Mouse (Mus musculus) lung, embryonic 15.5 days (tissue): Measurements from ENCODE around the gene Hist1h2af. TPM values are rescaled to one million over a fixed set of nuclear protein-coding genes. Genes with fewer than 3 reads are reported as not detected.
"Not testable (repeated sequence)": the region's sequence is repeated elsewhere in the genome, so short reads cannot be mapped to it uniquely, and the experiment has no call there.

ENCODE experiments used
- ATAC-seq: fragments of 200-750 bp; cut with Nextera tagmentation; 2 replicates; pipeline ENCODE4 v1.8.0; 2017; ENCODE audit warnings: moderate number of reproducible peaks, borderline replicate concordance; ENCODE audit not compliant: low FRiP score, low TSS enrichment; ENCODE audit errors: extremely low read depth
- H3K27ac ChIP-seq: fragments of 300-500 bp; sonication (generic); 2 replicates; pipeline ENCODE4 v1.5.1; 2015; ENCODE audit warnings: moderate library complexity, mild to moderate bottlenecking, inconsistent platforms
- H3K27me3 ChIP-seq: fragments of 300-500 bp; sonication (generic); 2 replicates; pipeline ENCODE4 v1.6.1; 2015; ENCODE audit warnings: inconsistent platforms
- H3K36me3 ChIP-seq: fragments of 300-500 bp; sonication (generic); 2 replicates; pipeline ENCODE4 v1.6.1; 2015; ENCODE audit warnings: inconsistent platforms
- H3K4me1 ChIP-seq: fragments of 300-500 bp; sonication (generic); 2 replicates; pipeline ENCODE4 v1.6.1; 2015; ENCODE audit warnings: inconsistent platforms
- H3K4me2 ChIP-seq: fragments of 300-500 bp; sonication (generic); 2 replicates; pipeline ENCODE4 v1.6.1; 2015; ENCODE audit warnings: inconsistent platforms, mild to moderate bottlenecking, moderate library complexity
- H3K4me3 ChIP-seq: fragments of 300-500 bp; sonication (generic); 2 replicates; pipeline ENCODE4 v1.5.1; 2015; ENCODE audit warnings: mild to moderate bottlenecking, inconsistent platforms
- H3K9ac ChIP-seq: fragments of 300-500 bp; sonication (generic); 2 replicates; pipeline ENCODE4 v1.6.1; 2015; ENCODE audit warnings: inconsistent platforms
- H3K9me3 ChIP-seq: fragments of 300-500 bp; sonication (generic); 2 replicates; pipeline ENCODE4 v1.6.1; 2016; ENCODE audit warnings: inconsistent platforms
- WGBS: fragments of 180-500 bp; shearing (Covaris S2); methylation state at CpG from one replicate; pipeline ENCODE4 v1.1.7; 2015; 5-methylcytosine and 5-hydroxymethylcytosine counted together
- polyA plus RNA-seq: library from polyadenylated mRNA; unstranded; fragments of >200 nt; fragmentation: Nextera tagmentation; extraction: Ambion mirVana; gene quantifications from 2 replicates; pipeline ENCODE4 v1.2.1, GENCODE M21; 2015

Gene Hist1h2af
- polyA plus RNA-seq, 1 experiment from 2014 or later = 8.4 TPM

GRCm38 (mm10) chr13:23538249-23538648, 4.5 kb downstream of the Hist1h2af start:
- Histone ChIP-seq H3K36me3 (no peaks in the 10 kb centered on the region), H3K27me3 (no peaks in the 10 kb centered on the region), H3K4me3 (no peak overlapping the region), H3K4me1 (peaks cover 22% of the 10 kb centered on the region), H3K27ac (no peak overlapping the region), H3K9me3 (no peaks in the 10 kb centered on the region), H3K4me2 (no peak overlapping the region), H3K9ac (no peak overlapping the region)
- WGBS = 78% methylated on average over 5 of the region's 5 CpGs
- no peak for ATAC-seq

DNA sequence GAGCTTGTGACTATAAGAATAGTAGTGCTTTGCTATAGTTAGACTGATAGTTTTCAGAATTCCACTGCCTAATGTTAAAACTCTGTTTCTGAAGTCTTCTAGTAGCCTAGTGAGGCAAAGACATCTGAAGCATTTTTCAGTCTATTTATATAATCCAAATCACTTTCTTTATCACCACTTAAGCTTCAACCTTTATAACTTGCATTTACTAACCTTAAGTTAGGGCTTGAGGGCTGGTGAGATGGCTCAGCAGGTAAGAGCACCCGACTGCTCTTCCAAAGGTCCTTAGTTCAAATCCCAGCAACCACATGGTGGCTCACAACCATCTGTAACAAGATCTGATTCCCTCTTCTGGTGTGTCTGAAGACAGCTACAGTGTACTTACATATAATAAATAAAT, 6.1 kb downstream of the Hist1h2af start:
- not testable (repeated sequence) for ATAC-seq, H3K4me2 ChIP-seq, H3K9me3 ChIP-seq, H3K4me3 ChIP-seq, H3K9ac ChIP-seq, H3K27me3 ChIP-seq, H3K27ac ChIP-seq, H3K36me3 ChIP-seq
- H3K4me1 ChIP-seq = peaks cover 17% of the 10 kb centered on the region
- 55% methylated on average over 1 of the region's 1 CpGs for WGBS

DNA sequence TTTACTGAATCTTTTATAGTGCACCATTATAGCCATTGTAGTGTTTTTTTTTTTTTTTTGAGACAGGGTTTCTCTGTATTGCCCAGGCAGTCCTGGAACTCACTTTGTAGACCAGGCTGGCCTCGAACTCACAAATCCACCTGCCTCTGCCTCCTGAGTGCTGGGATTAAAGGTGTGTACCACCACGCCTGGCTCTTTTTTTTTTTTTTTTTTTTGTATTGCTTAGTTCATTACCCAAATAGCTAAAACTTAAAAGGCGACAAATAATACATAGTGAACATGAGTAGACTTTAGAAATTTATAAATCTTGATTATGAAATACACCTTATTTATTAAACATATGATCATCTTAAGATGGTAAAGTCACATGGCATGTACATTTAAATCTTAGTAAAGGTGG, 7.8 kb downstream of the Hist1h2af start:
- no peak overlapping the region for H3K27ac ChIP-seq
- peaks cover 12% of the 10 kb centered on the region for H3K4me1 ChIP-seq
- H3K36me3 ChIP-seq = no peaks in the 10 kb centered on the region
- H3K9ac ChIP-seq = no peak overlapping the region
- ATAC-seq = no peak
- no peak overlapping the region for H3K4me3 ChIP-seq
- no peak overlapping the region for H3K4me2 ChIP-seq
- no peaks in the 10 kb centered on the region for H3K9me3 ChIP-seq
- no peaks in the 10 kb centered on the region for H3K27me3 ChIP-seq
- 70% methylated on average over 3 of the region's 3 CpGs for WGBS

- not testable (repeated sequence) for H3K36me3 ChIP-seq, H3K9me3 ChIP-seq, ATAC-seq, H3K27me3 ChIP-seq, H3K4me1 ChIP-seq
- 5% methylated on average over 3 of the region's 3 CpGs for WGBS
- Histone ChIP-seq H3K4me3 (peak overlapping the region; percentile 49), H3K27ac (peak overlapping the region; percentile 93), H3K4me2 (peak overlapping the region; percentile 67), H3K9ac (peak overlapping the region; percentile 58)
Observed at GRCm38 (mm10) chr13:23542225-23542980, 8.7 kb downstream of the Hist1h2af start.

GRCm38 (mm10) chr13:23542999-23543607, 9.4 kb downstream of the Hist1h2af start, which contains the start of gene Hist1h2bh:
Gene Hist1h2bh, minus strand, starts transcription at chr13:23543392.
- peak within 1 kb of the TSS; percentile 49 for H3K4me3 ChIP-seq
- not testable (repeated sequence) for H3K27me3 ChIP-seq, H3K9me3 ChIP-seq, H3K36me3 ChIP-seq, H3K4me1 ChIP-seq
- under 1% methylated on average over 36 of the region's 42 CpGs for WGBS
- H3K4me2 ChIP-seq = peak within 1 kb of the TSS; percentile 67
- peak within 1 kb of the TSS; percentile 58 for H3K9ac ChIP-seq
- peak; percentile 96 for ATAC-seq
- peak within 1 kb of the TSS; percentile 93 for H3K27ac ChIP-seq

DNA sequence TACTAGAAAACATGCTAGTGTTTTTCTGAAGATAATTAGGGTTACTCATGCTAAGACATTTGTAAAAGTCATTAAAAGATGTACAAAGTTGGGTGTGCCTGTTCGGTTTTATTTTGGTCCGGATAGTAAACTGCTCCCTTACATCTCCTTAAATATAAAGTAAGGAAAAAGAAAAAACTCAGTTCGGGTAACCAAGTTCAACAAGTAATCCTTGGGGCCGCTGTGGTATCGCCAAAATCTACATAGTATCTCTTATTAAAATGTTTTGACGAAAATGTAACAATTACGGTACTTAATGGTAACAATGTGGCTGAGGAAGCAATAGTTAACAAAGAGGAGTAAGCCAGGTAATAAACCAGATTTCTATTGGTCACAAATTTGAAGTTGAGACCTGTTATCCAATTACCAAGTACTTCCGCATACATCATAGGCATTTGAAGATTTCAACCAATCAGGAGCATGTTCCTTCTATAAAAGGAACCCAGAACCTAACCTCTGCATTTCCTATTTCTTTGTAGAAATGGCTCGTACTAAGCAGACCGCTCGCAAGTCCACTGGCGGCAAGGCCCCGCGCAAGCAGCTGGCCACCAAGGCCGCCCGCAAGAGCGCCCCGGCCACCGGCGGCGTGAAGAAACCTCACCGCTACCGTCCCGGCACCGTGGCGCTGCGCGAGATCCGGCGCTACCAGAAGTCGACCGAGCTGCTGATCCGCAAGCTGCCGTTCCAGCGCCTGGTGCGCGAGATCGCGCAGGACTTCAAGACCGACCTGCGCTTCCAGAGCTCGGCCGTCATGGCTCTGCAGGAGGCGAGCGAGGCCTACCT, 10.5 kb downstream of the Hist1h2af start, which contains the start of gene Hist1h3f:
Hist1h3f (plus strand) TSS at position 88 of the 822 bp plus-strand sequence.
- peak within 1 kb of the TSS; percentile 58 for H3K9ac ChIP-seq
- no peaks in the 10 kb centered on the region for H3K36me3 ChIP-seq
- peak within 1 kb of the TSS; percentile 49 for H3K4me3 ChIP-seq
- H3K27ac ChIP-seq = peak within 1 kb of the TSS; percentile 93
- under 1% methylated on average over 24 of the region's 45 CpGs for WGBS
- no peaks in the 10 kb centered on the region for H3K9me3 ChIP-seq
- H3K4me1 ChIP-seq = peaks cover 3% of the 10 kb centered on the region; the same call in 1 of the 2 replicates
- peak; percentile 92 for ATAC-seq
- H3K27me3 ChIP-seq = no peaks in the 10 kb centered on the region
- H3K4me2 ChIP-seq = peak within 1 kb of the TSS; percentile 67

GRCm38 (mm10) chr13:23544787-23545120, 11.0 kb downstream of the Hist1h2af start:
- peak; percentile 2; the same call in 1 of the 2 replicates for ATAC-seq
- not testable (repeated sequence) for H3K9me3 ChIP-seq, H3K36me3 ChIP-seq, H3K4me1 ChIP-seq, H3K27me3 ChIP-seq
- Histone ChIP-seq H3K27ac (peak overlapping the region; percentile 93), H3K4me3 (peak overlapping the region; percentile 49), H3K4me2 (peak overlapping the region; percentile 67), H3K9ac (peak overlapping the region; percentile 49)
- 2% methylated on average over 11 of the region's 14 CpGs for WGBS

DNA sequence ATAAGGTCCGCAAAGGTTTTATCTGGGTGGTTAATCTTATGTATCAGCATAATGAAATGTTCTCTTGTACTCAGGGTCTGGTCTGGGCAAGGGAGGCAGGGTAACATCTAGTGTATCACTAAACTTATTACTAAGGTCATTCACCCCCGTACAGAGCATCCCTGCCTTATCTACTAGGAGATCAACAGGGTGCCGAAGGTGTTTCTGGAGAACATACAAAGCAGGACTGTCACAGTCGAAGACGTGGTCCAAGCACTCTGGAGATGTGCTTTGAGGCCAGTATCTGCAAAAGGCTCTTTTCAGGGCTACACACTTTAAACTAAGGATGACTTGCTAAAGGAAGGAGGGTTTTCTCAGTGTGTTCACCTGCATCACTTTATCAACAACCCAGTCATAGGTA, 13.0 kb downstream of the Hist1h2af start:
- Histone ChIP-seq H3K27me3 (no peaks in the 10 kb centered on the region), H3K9ac (no peak overlapping the region), H3K4me1 (peaks cover 6% of the 10 kb centered on the region; the same call in 1 of the 2 replicates), H3K4me2 (no peak overlapping the region), H3K36me3 (no peaks in the 10 kb centered on the region), H3K27ac (0 out of 2 replicates have a peak overlapping the region, but pooled peaks have one; percentile 37), H3K9me3 (no peaks in the 10 kb centered on the region), H3K4me3 (no peak overlapping the region)
- WGBS = 53% methylated on average over 5 of the region's 5 CpGs
- no peak for ATAC-seq

GRCm38 (mm10) chr13:23550761-23551145, 17.0 kb downstream of the Hist1h2af start:
- peak overlapping the region; percentile 62 for H3K4me2 ChIP-seq
- no peaks in the 10 kb centered on the region for H3K27me3 ChIP-seq
- peak overlapping the region; percentile 54 for H3K9ac ChIP-seq
- 10% methylated on average over 3 of the region's 3 CpGs for WGBS
- peak overlapping the region; percentile 93 for H3K27ac ChIP-seq
- ATAC-seq = no peak
- H3K9me3 ChIP-seq = no peaks in the 10 kb centered on the region
- H3K36me3 ChIP-seq = no peaks in the 10 kb centered on the region
- H3K4me1 ChIP-seq = peaks cover 10% of the 10 kb centered on the region
- H3K4me3 ChIP-seq = peak overlapping the region; percentile 48

DNA sequence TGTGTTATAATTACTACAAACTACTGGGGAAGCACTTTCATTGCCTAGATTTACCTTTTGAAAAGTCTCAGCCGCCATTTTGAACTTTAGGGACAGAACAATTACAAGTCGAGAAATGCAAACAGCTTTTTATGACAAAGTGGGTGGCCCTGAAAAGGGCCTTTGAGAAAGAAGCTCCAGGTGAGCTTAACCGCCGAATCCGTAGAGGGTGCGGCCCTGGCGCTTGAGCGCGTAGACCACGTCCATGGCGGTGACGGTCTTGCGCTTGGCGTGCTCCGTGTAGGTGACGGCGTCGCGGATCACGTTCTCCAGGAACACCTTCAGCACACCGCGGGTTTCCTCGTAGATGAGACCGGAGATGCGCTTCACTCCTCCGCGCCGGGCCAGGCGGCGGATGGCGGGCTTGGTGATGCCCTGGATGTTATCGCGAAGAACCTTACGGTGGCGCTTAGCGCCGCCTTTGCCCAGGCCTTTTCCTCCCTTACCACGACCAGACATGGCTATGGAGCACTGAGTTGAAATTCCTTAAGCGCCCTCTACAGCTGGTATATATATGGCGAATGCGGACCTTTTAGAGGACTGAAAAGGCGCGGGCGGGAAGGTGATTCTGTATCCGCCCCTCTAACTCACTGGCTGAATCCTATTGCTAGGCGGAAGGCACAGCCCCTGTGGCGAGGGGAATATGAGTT, 17.6 kb downstream of the Hist1h2af start, which contains the start of gene Hist1h4f:
Hist1h4f (minus strand) TSS at position 503 of the 689 bp plus-strand sequence.
- Histone ChIP-seq H3K9ac (peak within 1 kb of the TSS; percentile 54), H3K27ac (peak within 1 kb of the TSS; percentile 93), H3K4me2 (peak within 1 kb of the TSS; percentile 62), H3K4me3 (peak within 1 kb of the TSS; percentile 48)
- H3K27me3 ChIP-seq, H3K4me1 ChIP-seq, H3K36me3 ChIP-seq, H3K9me3 ChIP-seq: not testable (repeated sequence)
- under 1% methylated on average over 47 of the region's 47 CpGs for WGBS
- ATAC-seq = peak; percentile 81
